Mouse (Mus musculus) myocyte (in vitro differentiated cells): ENCODE measurements at regions not wholly inside any gene's neighbourhood (a gene's known extent, or its start where the extent isn't known, plus 50 kb on each side); places are given as distances from the start of the nearest gene placed in this dataset.

ENCODE experiments used
- H3K27me3 ChIP-seq: one replicate; pipeline ENCODE4 v1.6.1; 2011; ENCODE audit not compliant: control insufficient read depth, insufficient read depth, insufficient read length
- H3K36me3 ChIP-seq: one replicate; pipeline ENCODE4 v1.6.1; 2011; ENCODE audit not compliant: control insufficient read depth, insufficient read depth
- H3K4me2 ChIP-seq: one replicate; pipeline ENCODE4 v1.6.1; 2011; ENCODE audit warnings: low read depth, control low read depth
- H3K4me3 ChIP-seq: one replicate; pipeline ENCODE4 v1.5.1; 2011; ENCODE audit warnings: mild to moderate bottlenecking, control low read depth, moderate library complexity
- H3K79me2 ChIP-seq: one replicate; pipeline ENCODE4 v1.6.1; 2011; ENCODE audit not compliant: control insufficient read depth, insufficient read depth
- H3ac ChIP-seq: one replicate; pipeline ENCODE4 v1.6.1; 2011; ENCODE audit not compliant: control insufficient read depth, insufficient read length
- CEBPB ChIP-seq: IDR thresholded peaks from 2 replicates; pipeline ENCODE4 v1.6.1; 2011; ENCODE audit warnings: mild to moderate bottlenecking, moderate library complexity; ENCODE audit not compliant: poor library complexity, insufficient read depth, severe bottlenecking
- E2F4 ChIP-seq: IDR thresholded peaks from one replicate; pipeline ENCODE4 v1.6.1; 2011; ENCODE audit warnings: mild to moderate bottlenecking, control low read depth, moderate library complexity; ENCODE audit not compliant: insufficient read depth
- MAX ChIP-seq: IDR thresholded peaks from one replicate; pipeline ENCODE4 v1.6.1; 2011; ENCODE audit warnings: low read depth, mild to moderate bottlenecking, control low read depth
- MYOD1 ChIP-seq, 3 experiments: IDR thresholded peaks; one replicate each; pipeline ENCODE4 v1.6.1; 2011; ENCODE audit warnings: control low read depth in 2 of 3, low read depth in 2 of 3, mild to moderate bottlenecking in 2 of 3, moderate library complexity in 1 of 3; ENCODE audit not compliant: insufficient read length in 2 of 3, control insufficient read depth in 1 of 3
- MYOG ChIP-seq, 3 experiments: IDR thresholded peaks; one replicate each; pipeline ENCODE4 v1.6.1; 2011; ENCODE audit warnings: control low read depth in 2 of 3, low read depth in 2 of 3, mild to moderate bottlenecking in 2 of 3; ENCODE audit not compliant: insufficient read length in 2 of 3, control insufficient read depth in 1 of 3, insufficient read depth in 1 of 3
- POLR2A ChIP-seq: IDR thresholded peaks from one replicate; pipeline ENCODE4 v1.6.1; 2011; ENCODE audit warnings: low read depth, mild to moderate bottlenecking, control low read depth, moderate library complexity; ENCODE audit not compliant: insufficient read length
- POLR2AphosphoS2 ChIP-seq: IDR thresholded peaks from one replicate; pipeline ENCODE4 v1.6.1; 2011; ENCODE audit warnings: low read depth, control low read depth; ENCODE audit not compliant: insufficient read length
- REST ChIP-seq: IDR thresholded peaks from one replicate; pipeline ENCODE4 v1.6.1; 2011; ENCODE audit warnings: mild to moderate bottlenecking, control low read depth, moderate library complexity; ENCODE audit not compliant: insufficient read depth, insufficient read length
- SRF ChIP-seq: IDR thresholded peaks from one replicate; pipeline ENCODE4 v1.6.1; 2011; ENCODE audit warnings: low read depth; ENCODE audit not compliant: control insufficient read depth, insufficient read length
- TCF12 ChIP-seq: IDR thresholded peaks from one replicate; pipeline ENCODE4 v1.6.1; 2011; ENCODE audit warnings: mild to moderate bottlenecking, control low read depth; ENCODE audit not compliant: poor library complexity, insufficient read depth, severe bottlenecking
- TCF3 ChIP-seq: IDR thresholded peaks from one replicate; pipeline ENCODE4 v1.6.1; 2011; ENCODE audit warnings: low read depth, control low read depth; ENCODE audit not compliant: insufficient read length
- USF1 ChIP-seq: IDR thresholded peaks from one replicate; pipeline ENCODE4 v1.6.1; 2011; ENCODE audit warnings: low read depth, mild to moderate bottlenecking, control low read depth, moderate library complexity

GRCm38 (mm10) chr13:47602646-47603045 lies 480.2 kb downstream of the Rnf144b start:
- Histone ChIP-seq H3K4me3 (no peak overlapping the region), H3K4me2 (no peak overlapping the region), H3K27me3 (no peaks in the 10 kb centered on the region), H3K36me3 (no peaks in the 10 kb centered on the region), H3K79me2 (no peaks in the 10 kb centered on the region), H3ac (no peak overlapping the region)
- TF ChIP-seq TCF12 (no peak), POLR2A (no peak), SRF (no peak), REST (no peak), TCF3 (no peak), E2F4 (no peak), USF1 (no peak), MAX (no peak), MYOG (IDR thresholded peaks at IDR 0.05; ENCODE audit: control insufficient read depth in 1 of 3, insufficient read depth in 1 of 3, insufficient read length in 2 of 3, low read depth in 2 of 3) (no peak), MYOD1 (IDR thresholded peaks at IDR 0.05; ENCODE audit: control insufficient read depth in 1 of 3, insufficient read length in 2 of 3, low read depth in 2 of 3) (no peak), POLR2AphosphoS2 (no peak), CEBPB (no peak)

- no peak for TF ChIP-seq MYOD1 (IDR thresholded peaks at IDR 0.05; ENCODE audit: control insufficient read depth in 1 of 3, insufficient read length in 2 of 3, low read depth in 2 of 3)
- TF ChIP-seq REST = no peak
- TF ChIP-seq POLR2A = no peak
- no peak for TF ChIP-seq SRF
- TF ChIP-seq MYOG (IDR thresholded peaks at IDR 0.05; ENCODE audit: control insufficient read depth in 1 of 3, insufficient read depth in 1 of 3, insufficient read length in 2 of 3, low read depth in 2 of 3) = no peak
- TF ChIP-seq CEBPB = no peak
- no peak for TF ChIP-seq TCF12
- TF ChIP-seq TCF3 = no peak
Measured at GRCm38 (mm10) chr13:47611439-47611838, 489.0 kb downstream of the Rnf144b start.

GRCm38 (mm10) chr13:47636511-47637103 lies 514.2 kb downstream of the Rnf144b start:
- Histone ChIP-seq H3K36me3 (no peaks in the 10 kb centered on the region), H3K4me3 (no peak overlapping the region), H3K79me2 (no peaks in the 10 kb centered on the region), H3K4me2 (no peak overlapping the region), H3ac (no peak overlapping the region), H3K27me3 (no peaks in the 10 kb centered on the region)
- TF ChIP-seq SRF = no peak
- no peak for TF ChIP-seq POLR2A
- TF ChIP-seq MAX = no peak
- TF ChIP-seq MYOD1 (IDR thresholded peaks at IDR 0.05; ENCODE audit: control insufficient read depth in 1 of 3, insufficient read length in 2 of 3, low read depth in 2 of 3) = no peak
- no peak for TF ChIP-seq REST
- TF ChIP-seq E2F4 = no peak
- no peak for TF ChIP-seq USF1
- TF ChIP-seq TCF12 = no peak

More at GRCm38 (mm10) chr13:47611439-47611838, 489.0 kb downstream of the Rnf144b start:
- Histone ChIP-seq H3K4me3 (no peak overlapping the region), H3K36me3 (no peaks in the 10 kb centered on the region), H3K4me2 (no peak overlapping the region), H3K27me3 (no peaks in the 10 kb centered on the region), H3ac (no peak overlapping the region), H3K79me2 (no peaks in the 10 kb centered on the region)

GRCm38 (mm10) chr13:47642341-47642740 lies 519.9 kb downstream of the Rnf144b start:
- H3K4me3 ChIP-seq = no peak overlapping the region
- TF ChIP-seq TCF12 = no peak
- no peak for TF ChIP-seq SRF
- no peak for TF ChIP-seq E2F4
- TF ChIP-seq TCF3 = no peak
- H3K4me2 ChIP-seq = no peak overlapping the region
- H3ac ChIP-seq = no peak overlapping the region
- H3K36me3 ChIP-seq = no peaks in the 10 kb centered on the region
- no peaks in the 10 kb centered on the region for H3K79me2 ChIP-seq
- H3K27me3 ChIP-seq = no peaks in the 10 kb centered on the region

GRCm38 (mm10) chr13:47645081-47645480 lies 522.6 kb downstream of the Rnf144b start:
- Histone ChIP-seq H3K4me2 (no peak overlapping the region), H3K79me2 (no peaks in the 10 kb centered on the region), H3K27me3 (no peaks in the 10 kb centered on the region), H3ac (no peak overlapping the region), H3K36me3 (no peaks in the 10 kb centered on the region), H3K4me3 (no peak overlapping the region)
- TF ChIP-seq CEBPB = no peak
- TF ChIP-seq USF1 = no peak
